Mouse (Mus musculus) erythroblast, embryonic 14.5 days (primary cell): ENCODE results near the gene Phyhd1.

Experiments used
- GATA1 ChIP-seq: IDR thresholded peaks from 2 replicates; pipeline ENCODE4 v1.6.1; 2012; ENCODE audit warnings: low read length, inconsistent platforms, mixed read lengths
- TAL1 ChIP-seq: IDR thresholded peaks from 3 replicates; pipeline ENCODE4 v1.6.1; 2012; ENCODE audit warnings: low read length, inconsistent platforms, mixed read lengths

DNA sequence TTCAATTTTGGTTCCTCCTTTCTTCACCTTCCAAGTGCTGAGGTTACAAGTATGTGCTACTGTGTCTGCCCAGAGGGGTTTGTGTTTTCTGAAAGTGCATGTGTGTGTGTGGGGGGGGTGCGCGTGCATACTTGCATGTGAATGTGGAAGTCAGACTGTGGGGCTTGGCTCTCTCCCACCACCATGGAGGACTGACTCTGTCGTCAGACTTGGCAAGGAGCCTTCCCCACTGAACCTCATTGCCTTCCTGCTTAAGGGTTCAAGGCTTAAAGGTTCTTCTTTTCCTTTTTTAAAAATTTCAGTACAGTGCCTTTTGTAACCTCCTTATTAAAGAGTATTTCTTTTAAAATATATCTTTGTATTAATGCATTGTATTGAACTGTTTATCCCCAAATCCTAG, 62.8 kb downstream of the Phyhd1 start:
- TF ChIP-seq TAL1 = no peak
- TF ChIP-seq GATA1 = no peak
